Comparison of ENCODE assay signal across 8 mouse cellular contexts in the genomic region with DNA sequence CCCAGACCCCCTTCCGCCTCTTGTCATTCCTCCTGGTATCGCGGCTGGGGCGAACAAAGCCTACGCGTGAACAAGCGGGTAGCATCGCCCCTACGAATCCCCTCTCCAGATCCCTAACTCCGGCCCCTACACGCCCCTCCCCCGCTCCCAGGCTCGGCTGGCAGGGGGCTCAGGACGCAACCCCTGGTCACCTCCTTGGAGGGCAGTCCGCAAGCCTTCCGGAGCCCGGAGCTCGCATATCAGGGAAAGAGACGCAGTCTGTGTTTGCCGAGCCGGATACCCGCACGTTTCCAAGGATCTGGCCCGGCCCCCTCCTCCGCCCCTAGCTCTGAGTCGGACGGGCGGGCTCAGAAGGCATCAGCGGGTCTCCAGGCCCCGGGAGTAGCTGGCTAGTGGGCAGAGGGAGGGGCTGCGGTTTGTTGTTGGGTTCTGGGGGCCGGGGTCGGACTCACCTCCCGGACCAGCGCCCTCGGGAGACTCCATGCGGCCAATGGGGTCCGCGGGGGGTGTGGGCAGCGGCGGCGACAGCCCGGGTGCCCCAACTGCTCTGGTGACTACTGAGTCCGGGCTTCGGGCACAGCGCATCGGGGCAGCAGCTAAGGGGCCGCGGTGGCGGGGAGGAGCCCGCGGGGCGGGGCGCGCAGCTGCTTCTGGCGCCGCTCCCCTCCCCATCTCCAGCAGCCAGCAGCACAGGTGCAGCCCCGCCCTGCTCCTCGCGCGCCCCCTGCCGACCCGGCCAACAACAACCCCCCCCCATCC. TPM values are rescaled to one million over a fixed set of nuclear protein-coding genes. Genes with fewer than 3 reads are reported as not detected.
DNase-seq lines count a peak whose midpoint lies in the region; ATAC-seq and TF ChIP-seq lines count a peak whose summit lies in the region.

A gene (minus strand): TSS at position 683 of the 759 bp plus-strand sequence.

- H3K4me3 ChIP-seq in cortical plate, adult 2 months (ENCODE audit: insufficient read depth, low read length), result peak within 1 kb of the TSS; percentile 81
- H3K4me3 ChIP-seq in heart, embryonic 11.5 days (ENCODE audit: low read depth, low read length), result peak within 1 kb of the TSS; percentile 68
- H3K4me3 ChIP-seq in liver, embryonic 15.5 days (replicated peaks), result peak within 1 kb of the TSS; percentile 52

- under 1% methylated on average over 43 of the region's 63 CpGs for WGBS in heart, embryonic 11.5 days (ENCODE audit: insufficient replicate concordance)
- under 1% methylated on average over 63 of the region's 63 CpGs for WGBS in liver, embryonic 15.5 days (ENCODE audit: insufficient replicate concordance)

- H3K9me3 ChIP-seq in heart, embryonic 11.5 days (replicated peaks; ENCODE audit: control insufficient read depth, low read length), result no peaks in the 10 kb centered on the region
- no peaks in the 10 kb centered on the region for H3K9me3 ChIP-seq in liver, embryonic 15.5 days (replicated peaks)

- no peak for TF ChIP-seq POLR2A in cortical plate, adult 2 months (IDR thresholded peaks at IDR 0.05; ENCODE audit: extremely low read depth, insufficient read depth, low read length)

- peak within 1 kb of the TSS; percentile 99 for H3K4me2 ChIP-seq in heart, embryonic 11.5 days
- peak within 1 kb of the TSS; percentile 73 for H3K4me2 ChIP-seq in liver, embryonic 15.5 days

- peak within 1 kb of the TSS; percentile 19; the same call in 1 of the 2 replicates for H3K27ac ChIP-seq in cortical plate, adult 2 months (ENCODE audit: insufficient read depth, low read length)
- H3K27ac ChIP-seq in heart, embryonic 11.5 days (ENCODE audit: low read depth, low read length), result no peak within 1 kb of the TSS
- H3K27ac ChIP-seq in liver, embryonic 15.5 days (replicated peaks), result no peak within 1 kb of the TSS

- 0 out of 2 replicates have a peak, but pooled peaks have one; percentile 16 for ATAC-seq in heart, embryonic 11.5 days (replicated peaks; ENCODE audit: insufficient number of reproducible peaks, low FRiP score, low TSS enrichment)
- no peak for ATAC-seq in liver, embryonic 15.5 days (ENCODE audit: insufficient read depth)

- no peaks in the 10 kb centered on the region for H3K36me3 ChIP-seq in heart, embryonic 11.5 days (ENCODE audit: control insufficient read depth, insufficient read depth, low read length)
- H3K36me3 ChIP-seq in liver, embryonic 15.5 days (replicated peaks), result no peaks in the 10 kb centered on the region

- DNase-seq in spleen, adult 18-20 months, result peak; percentile 9 to 22
- no peak for DNase-seq in spleen, adult 12 weeks (ENCODE audit: low spot score)
- peak; percentile 19 to 61 for DNase-seq in kidney, postnatal 36 days
- peak; percentile 80 for DNase-seq in retina, embryonic 14.5 days (ENCODE audit: low spot score)
- DNase-seq in yolk sac, embryonic 10.5 days (ENCODE audit: low spot score), result peak; percentile 76

- peaks cover 4% of the 10 kb centered on the region for H3K4me1 ChIP-seq in cortical plate, adult 2 months (ENCODE audit: control insufficient read depth, insufficient read depth, low read length)
- H3K4me1 ChIP-seq in heart, embryonic 11.5 days (ENCODE audit: control insufficient read depth, insufficient read depth, low read length), result peaks cover 13% of the 10 kb centered on the region
- H3K4me1 ChIP-seq in liver, embryonic 15.5 days (replicated peaks), result peaks cover 33% of the 10 kb centered on the region

- peaks cover 36% of the 10 kb centered on the region for H3K27me3 ChIP-seq in heart, embryonic 11.5 days (ENCODE audit: control insufficient read depth, insufficient read depth, low read length)
- H3K27me3 ChIP-seq in liver, embryonic 15.5 days, result peaks cover 73% of the 10 kb centered on the region

- TF ChIP-seq CTCF in cortical plate, adult 2 months (IDR thresholded peaks at IDR 0.05; ENCODE audit: extremely low read depth, insufficient read depth, low read length), result no peak

- peak within 1 kb of the TSS; percentile 62 for H3K9ac ChIP-seq in heart, embryonic 11.5 days (ENCODE audit: low read depth, low read length)
- no peak within 1 kb of the TSS for H3K9ac ChIP-seq in liver, embryonic 15.5 days

RNA-seq across cellular contexts. Expression of the gene that starts here (rescaled TPM):
- polyA plus RNA-seq in cortical plate, adult 2 months (2012; rRNA removed), result 20.9 and 21.5 TPM in 2 replicates
- polyA plus RNA-seq in heart, embryonic 11.5 days (2014; fragmentation: Nextera tagmentation; extraction: Ambion mirVana), result 2.2 and 3.2 TPM in 2 replicates
- polyA plus RNA-seq in liver, embryonic 15.5 days (2015; fragmentation: Nextera tagmentation; extraction: Ambion mirVana), result 0.24 TPM in 2 replicates
